Mouse (Mus musculus): Measurements from ENCODE around the gene Lix1l.
"Not testable (repeated sequence)": the region's sequence is repeated elsewhere in the genome, so short reads cannot be mapped to it uniquely, and the experiment has no call there.

Gene Lix1l

DNA sequence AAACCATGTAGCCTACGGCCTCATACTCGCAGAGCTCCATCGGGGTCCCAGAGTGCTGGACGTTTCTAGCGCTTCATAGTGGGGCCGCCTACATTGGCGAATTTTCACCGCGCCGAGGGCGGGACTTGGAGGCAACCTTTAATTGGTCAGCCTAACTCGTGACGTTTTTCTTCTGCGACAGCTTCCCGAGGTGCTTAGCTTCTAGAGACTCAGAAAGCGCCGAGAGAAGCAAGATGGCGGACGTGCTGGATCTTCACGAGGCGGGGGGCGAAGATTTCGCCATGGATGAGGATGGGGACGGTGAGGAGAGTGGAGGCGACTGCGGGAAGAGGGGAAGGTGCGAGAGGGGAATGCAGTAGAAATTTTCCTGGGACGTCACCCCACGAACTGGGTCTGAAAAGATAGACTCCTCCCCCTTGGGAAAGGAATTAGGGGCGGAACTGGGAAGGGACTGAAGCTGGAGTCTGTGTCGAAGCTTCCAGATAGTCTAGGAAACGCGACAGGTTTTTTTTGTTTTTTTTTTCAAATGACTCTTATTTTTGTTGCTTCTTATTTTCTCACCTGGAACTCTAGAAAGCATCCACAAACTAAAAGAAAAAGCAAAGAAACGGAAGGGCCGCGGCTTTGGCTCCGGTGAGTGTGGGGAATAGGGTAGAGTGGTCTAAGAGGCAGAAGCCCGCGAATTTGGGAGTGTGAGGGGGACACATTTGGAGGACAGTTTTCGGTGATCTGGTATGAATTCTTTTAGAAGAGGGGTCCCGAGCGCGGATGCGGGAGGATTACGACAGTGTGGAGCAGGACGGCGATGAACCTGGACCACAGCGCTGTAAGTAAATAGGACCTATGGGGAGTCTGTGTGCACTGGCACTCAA, 29.0 kb downstream of the Lix1l start, which contains the start of gene Rbm8a:
TSS of gene Rbm8a (plus strand) at position 205 of the 872 bp plus-strand sequence.
- peak; percentile 99 for DNase-seq (ENCODE audit: low read depth, low spot score)

DNA sequence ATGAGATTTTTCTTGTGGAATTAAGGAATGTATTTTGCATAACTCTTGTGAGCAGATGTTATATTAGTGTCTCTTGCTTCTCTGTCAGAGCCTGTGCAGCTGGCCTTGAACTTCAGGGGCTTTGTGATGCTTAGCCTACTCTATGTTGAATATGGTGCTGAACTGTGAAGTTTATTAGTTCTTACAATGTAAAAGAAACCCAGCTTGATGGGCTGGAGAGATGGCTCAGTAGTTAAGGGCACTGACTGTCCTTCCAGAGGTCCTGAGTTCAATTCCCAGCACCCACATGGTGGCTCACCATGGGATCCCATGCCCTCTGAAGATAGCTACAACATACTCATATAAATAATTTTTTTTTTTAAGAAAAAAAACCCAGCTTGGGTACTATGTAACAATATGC, 31.1 kb downstream of the Lix1l start:
- DNase-seq (ENCODE audit: low read depth, low spot score), result no peak

DNA sequence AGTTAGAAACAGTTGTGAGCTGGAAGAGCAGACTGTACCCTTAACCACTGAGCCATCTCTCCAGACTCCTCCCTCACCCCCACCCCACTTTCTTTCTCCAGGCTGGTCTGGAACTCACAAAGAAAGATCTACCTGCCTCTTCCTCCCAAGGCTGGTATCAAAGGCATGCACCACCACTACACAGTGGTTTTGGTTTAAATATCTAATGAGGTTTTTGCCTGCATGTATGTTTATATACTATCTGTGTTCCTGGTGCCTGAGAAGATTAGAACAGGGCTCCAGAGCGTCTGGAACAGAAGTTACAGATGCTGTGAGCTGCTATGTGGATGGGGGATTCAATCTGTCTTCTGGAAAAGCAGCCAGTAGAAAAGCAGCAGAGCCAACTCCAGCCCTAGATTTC, 33.1 kb downstream of the Lix1l start:
- DNase-seq (ENCODE audit: low read depth, low spot score), result no peak

- peak; percentile 93 for DNase-seq (ENCODE audit: low read depth, low spot score)
These were observed 34.3 kb downstream of the Lix1l start, which contains the start of the genes Pex11b and Gm42957 for GRCm38 (mm10) chr3:96634928-96635879. Gene Pex11b (plus strand): TSS chr3:96635376. Gene Gm42957 (plus strand): TSS chr3:96635474.

- DNase-seq (ENCODE audit: low read depth, low spot score), result no peak
These were observed 35.0 kb downstream of the Lix1l start for GRCm38 (mm10) chr3:96635906-96636305.

- no peak for DNase-seq (ENCODE audit: low read depth, low spot score)
These were observed 35.5 kb downstream of the Lix1l start for GRCm38 (mm10) chr3:96636448-96636847.

GRCm38 (mm10) chr3:96639219-96639618, 38.3 kb downstream of the Lix1l start:
- DNase-seq (ENCODE audit: low read depth, low spot score), result peak; percentile 85

GRCm38 (mm10) chr3:96645018-96645649, 44.2 kb downstream of the Lix1l start, which contains the start of gene Itga10:
Gene Itga10 (plus strand): TSS chr3:96645584.
- peak; percentile 83 for DNase-seq (ENCODE audit: low read depth, low spot score)

DNA sequence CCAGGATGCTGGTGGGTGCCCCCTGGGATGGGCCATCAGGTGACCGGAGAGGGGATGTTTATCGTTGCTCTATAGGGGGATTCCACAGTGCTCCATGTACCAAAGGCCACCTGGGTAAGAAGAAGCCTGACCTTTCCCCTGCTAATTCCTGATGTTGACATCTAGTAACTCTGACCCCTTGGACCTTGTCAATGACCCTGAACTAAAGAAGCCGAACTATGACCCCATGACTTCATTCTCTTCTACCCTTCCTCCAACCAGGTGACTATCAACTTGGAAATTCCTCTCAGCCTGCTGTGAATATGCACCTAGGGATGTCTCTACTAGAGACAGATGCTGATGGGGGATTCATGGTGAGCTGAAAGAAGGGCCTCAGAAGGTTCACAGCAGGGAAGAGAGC, 46.4 kb downstream of the Lix1l start:
- DNase-seq (ENCODE audit: low read depth, low spot score), result no peak

DNA sequence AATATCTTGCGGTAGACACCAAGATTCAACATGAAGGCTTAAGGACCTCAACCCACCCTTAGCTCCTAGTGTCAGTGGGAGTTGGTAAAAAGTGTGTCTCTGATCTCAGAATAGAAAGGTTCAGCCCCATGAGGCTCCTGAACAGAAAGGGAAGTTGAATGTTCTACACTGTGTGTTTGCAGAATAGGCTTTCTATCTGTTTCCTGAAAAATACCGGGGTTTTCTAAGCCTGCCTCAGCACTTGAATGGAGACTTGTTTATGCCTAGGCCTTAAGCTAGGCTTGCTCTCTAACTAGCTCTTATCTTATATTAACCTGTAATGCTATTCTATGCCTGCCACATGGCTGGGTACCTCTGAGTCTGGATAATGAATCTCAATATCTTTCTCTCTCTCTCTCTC, 60.0 kb downstream of the Lix1l start:
- DNase-seq (ENCODE audit: low read depth, low spot score), result no peak

DNA sequence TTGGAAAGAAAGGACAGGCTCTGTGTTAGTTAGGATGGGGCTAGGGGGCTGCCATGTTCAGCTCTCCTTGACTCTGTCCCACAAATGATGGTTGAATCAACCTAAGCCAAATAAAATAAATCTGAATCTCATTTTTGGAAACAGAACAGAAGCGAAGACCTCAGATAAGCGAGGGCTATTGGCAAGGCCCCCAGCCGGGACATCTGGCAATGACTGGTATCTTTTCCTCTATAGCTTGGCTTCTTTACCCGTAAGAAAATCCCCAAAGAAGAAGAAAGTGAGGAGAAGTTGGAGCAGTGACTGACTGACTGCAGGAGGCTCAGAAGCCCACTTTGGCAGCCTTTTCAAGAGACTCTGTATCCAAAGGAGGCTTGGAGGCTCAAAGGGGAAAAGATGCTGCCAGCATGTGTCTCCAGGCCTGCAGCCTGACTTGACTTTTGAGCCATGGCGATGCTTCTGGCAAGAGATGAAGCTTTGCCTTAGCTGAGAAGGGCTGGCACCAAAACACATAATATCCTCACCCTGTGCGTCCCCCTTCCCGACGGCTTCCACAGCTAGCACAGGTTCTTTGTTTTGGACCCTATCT, 61.9 kb downstream of the Lix1l start:
- peak; percentile 60 for DNase-seq (ENCODE audit: low read depth, low spot score)

DNA sequence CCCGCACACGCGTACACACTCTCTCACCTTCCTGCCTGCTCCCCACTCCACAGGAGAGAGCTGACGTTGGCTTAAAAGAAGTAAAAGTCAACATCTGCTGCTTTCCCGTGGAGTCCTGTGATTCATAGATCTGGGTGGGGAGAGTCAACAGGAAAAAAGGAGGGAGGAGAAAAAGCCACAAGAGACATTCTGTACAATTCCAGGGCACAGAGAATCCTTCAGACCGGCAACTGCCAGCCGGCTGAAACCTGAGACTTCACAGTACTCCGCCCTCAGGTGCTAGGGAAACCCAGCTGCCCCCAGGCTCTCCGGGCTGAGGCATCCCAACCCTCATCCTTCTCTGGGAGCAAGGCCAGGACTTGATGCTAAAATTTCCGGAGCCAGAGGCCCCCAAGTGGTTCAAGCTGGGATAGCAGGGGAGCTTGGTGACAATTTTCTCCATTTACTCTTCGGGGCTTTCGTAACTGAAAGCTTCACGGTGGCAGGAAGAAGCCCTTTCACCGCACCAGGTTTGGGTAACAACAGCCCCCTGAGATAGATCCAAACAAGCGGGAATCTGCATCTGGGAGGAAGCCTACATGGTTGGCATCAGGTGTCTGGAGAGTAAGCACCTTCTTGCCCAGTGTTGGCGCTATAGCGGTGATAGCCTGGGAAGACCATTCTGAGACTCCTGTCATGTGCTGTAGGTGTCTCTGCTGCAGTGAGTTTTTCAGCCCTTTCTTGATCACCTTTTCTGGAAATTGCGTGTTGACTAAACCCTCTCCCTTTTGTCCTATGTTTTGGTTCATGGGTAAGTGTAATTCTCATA, 62.7 kb downstream of the Lix1l start:
- peak; percentile 99 for DNase-seq (ENCODE audit: low read depth, low spot score)

GRCm38 (mm10) chr3:96665732-96666363, 64.9 kb downstream of the Lix1l start:
- not testable (repeated sequence) for DNase-seq (ENCODE audit: low read depth, low spot score)

- DNase-seq (ENCODE audit: low read depth, low spot score), result no peak
These were observed 66.0 kb downstream of the Lix1l start for GRCm38 (mm10) chr3:96666916-96667315.

- peak; percentile 76 for DNase-seq (ENCODE audit: low read depth, low spot score)
These were observed 66.4 kb downstream of the Lix1l start for GRCm38 (mm10) chr3:96667316-96667715.

GRCm38 (mm10) chr3:96668424-96669067, 67.6 kb downstream of the Lix1l start:
- DNase-seq (ENCODE audit: low read depth, low spot score), result no peak

- DNase-seq (ENCODE audit: low read depth, low spot score), result no peak
These were observed 68.9 kb downstream of the Lix1l start, which contains the start of gene Ankrd35 for GRCm38 (mm10) chr3:96669727-96670468. Gene Ankrd35 (plus strand): TSS chr3:96670131.

GRCm38 (mm10) chr3:96671519-96671918, 70.6 kb downstream of the Lix1l start:
- no peak for DNase-seq (ENCODE audit: low read depth, low spot score)
